Mouse (Mus musculus): Measurements from ENCODE around the gene Nrde2. TPM values are rescaled to one million over a fixed set of nuclear protein-coding genes. Genes with fewer than 3 reads are reported as not detected.
"Not testable (repeated sequence)": the region's sequence is repeated elsewhere in the genome, so short reads cannot be mapped to it uniquely, and the experiment has no call there.

Gene Nrde2
- polyA plus RNA-seq, 1 experiment from 2014 or later = 11.0 TPM

- Histone ChIP-seq H3K9ac (replicated peaks; ENCODE audit: low read length) (peak overlapping the region; percentile 78), H3K27me3 (ENCODE audit: control insufficient read depth, insufficient read depth, low read length) (no peaks in the 10 kb centered on the region), H3K4me1 (ENCODE audit: control insufficient read depth, insufficient read depth, low read length) (no peaks in the 10 kb centered on the region), H3K4me2 (ENCODE audit: low read depth, low read length) (peak overlapping the region; percentile 52), H3K9me3 (replicated peaks; ENCODE audit: control insufficient read depth, low read length) (no peaks in the 10 kb centered on the region), H3K36me3 (replicated peaks; ENCODE audit: control insufficient read depth, insufficient read depth, low read depth, low read length) (no peaks in the 10 kb centered on the region), H3K27ac (replicated peaks; ENCODE audit: low read depth, low read length) (peak overlapping the region; percentile 93), H3K4me3 (ENCODE audit: low read depth, low read length) (peak overlapping the region; percentile 55)
- ATAC-seq (replicated peaks; ENCODE audit: insufficient number of reproducible peaks, low FRiP score, low TSS enrichment, low read depth) (no peak), DNase-seq (ENCODE audit: low spot score) (peak; percentile 63)
- 16% methylated on average over 6 of the region's 6 CpGs for WGBS
These were observed 26.9 kb upstream of the Nrde2 start for GRCm38 (mm10) chr12:100186376-100186775.

GRCm38 (mm10) chr12:100185897-100186296 is 26.4 kb upstream of the Nrde2 start:
- no peak overlapping the region for H3K27ac ChIP-seq (replicated peaks; ENCODE audit: low read depth, low read length)
- no peak overlapping the region for H3K9ac ChIP-seq (replicated peaks; ENCODE audit: low read length)
- H3K27me3 ChIP-seq (ENCODE audit: control insufficient read depth, insufficient read depth, low read length) = no peaks in the 10 kb centered on the region
- H3K4me2 ChIP-seq (ENCODE audit: low read depth, low read length) = no peak overlapping the region
- no peaks in the 10 kb centered on the region for H3K36me3 ChIP-seq (replicated peaks; ENCODE audit: control insufficient read depth, insufficient read depth, low read depth, low read length)
- H3K4me3 ChIP-seq (ENCODE audit: low read depth, low read length) = no peak overlapping the region
- no peak for DNase-seq (ENCODE audit: low spot score)
- 89% methylated on average over 7 of the region's 7 CpGs for WGBS
- no peaks in the 10 kb centered on the region for H3K4me1 ChIP-seq (ENCODE audit: control insufficient read depth, insufficient read depth, low read length)
- no peak for ATAC-seq (replicated peaks; ENCODE audit: insufficient number of reproducible peaks, low FRiP score, low TSS enrichment, low read depth)
- H3K9me3 ChIP-seq (replicated peaks; ENCODE audit: control insufficient read depth, low read length) = no peaks in the 10 kb centered on the region

GRCm38 (mm10) chr12:100184976-100185375 is 25.5 kb upstream of the Nrde2 start:
- H3K9me3 ChIP-seq (replicated peaks; ENCODE audit: control insufficient read depth, low read length) = not testable (repeated sequence)

GRCm38 (mm10) chr12:100183970-100184369 is 24.5 kb upstream of the Nrde2 start:
- no peak overlapping the region for H3K9ac ChIP-seq (replicated peaks; ENCODE audit: low read length)
- no peaks in the 10 kb centered on the region for H3K4me1 ChIP-seq (ENCODE audit: control insufficient read depth, insufficient read depth, low read length)
- H3K27me3 ChIP-seq (ENCODE audit: control insufficient read depth, insufficient read depth, low read length) = no peaks in the 10 kb centered on the region
- no peaks in the 10 kb centered on the region for H3K9me3 ChIP-seq (replicated peaks; ENCODE audit: control insufficient read depth, low read length)
- H3K36me3 ChIP-seq (replicated peaks; ENCODE audit: control insufficient read depth, insufficient read depth, low read depth, low read length) = no peaks in the 10 kb centered on the region
- DNase-seq (ENCODE audit: low spot score) = no peak
- WGBS = 66% methylated on average over 5 of the region's 5 CpGs
- H3K27ac ChIP-seq (replicated peaks; ENCODE audit: low read depth, low read length) = no peak overlapping the region
- ATAC-seq (replicated peaks; ENCODE audit: insufficient number of reproducible peaks, low FRiP score, low TSS enrichment, low read depth) = no peak
- no peak overlapping the region for H3K4me3 ChIP-seq (ENCODE audit: low read depth, low read length)
- H3K4me2 ChIP-seq (ENCODE audit: low read depth, low read length) = no peak overlapping the region

More at GRCm38 (mm10) chr12:100184976-100185375, 25.5 kb upstream of the Nrde2 start:
- not testable (repeated sequence) for H3K4me3 ChIP-seq (ENCODE audit: low read depth, low read length); DNase-seq (ENCODE audit: low spot score); H3K9ac ChIP-seq (replicated peaks; ENCODE audit: low read length); H3K36me3 ChIP-seq (replicated peaks; ENCODE audit: control insufficient read depth, insufficient read depth, low read depth, low read length); H3K27ac ChIP-seq (replicated peaks; ENCODE audit: low read depth, low read length); ATAC-seq (replicated peaks; ENCODE audit: insufficient number of reproducible peaks, low FRiP score, low TSS enrichment, low read depth); H3K4me1 ChIP-seq (ENCODE audit: control insufficient read depth, insufficient read depth, low read length); H3K27me3 ChIP-seq (ENCODE audit: control insufficient read depth, insufficient read depth, low read length); H3K4me2 ChIP-seq (ENCODE audit: low read depth, low read length)
- 89% methylated on average over 2 of the region's 2 CpGs for WGBS

- Histone ChIP-seq H3K27me3 (ENCODE audit: control insufficient read depth, insufficient read depth, low read length) (no peaks in the 10 kb centered on the region), H3K4me3 (ENCODE audit: low read depth, low read length) (no peak overlapping the region), H3K4me1 (ENCODE audit: control insufficient read depth, insufficient read depth, low read length) (no peaks in the 10 kb centered on the region), H3K4me2 (ENCODE audit: low read depth, low read length) (no peak overlapping the region), H3K36me3 (replicated peaks; ENCODE audit: control insufficient read depth, insufficient read depth, low read depth, low read length) (no peaks in the 10 kb centered on the region), H3K9ac (replicated peaks; ENCODE audit: low read length) (no peak overlapping the region), H3K9me3 (replicated peaks; ENCODE audit: control insufficient read depth, low read length) (no peaks in the 10 kb centered on the region), H3K27ac (replicated peaks; ENCODE audit: low read depth, low read length) (no peak overlapping the region)
- ATAC-seq (replicated peaks; ENCODE audit: insufficient number of reproducible peaks, low FRiP score, low TSS enrichment, low read depth) = no peak
- DNase-seq (ENCODE audit: low spot score) = no peak
- WGBS = 84% methylated on average over 2 of the region's 2 CpGs
These were observed 23.2 kb upstream of the Nrde2 start for GRCm38 (mm10) chr12:100182676-100183075.

GRCm38 (mm10) chr12:100180802-100181201 is 21.3 kb upstream of the Nrde2 start:
- ATAC-seq (replicated peaks; ENCODE audit: insufficient number of reproducible peaks, low FRiP score, low TSS enrichment, low read depth) = no peak
- WGBS = 88% methylated on average over 13 of the region's 13 CpGs

GRCm38 (mm10) chr12:100178898-100179440 is 19.5 kb upstream of the Nrde2 start:
- H3K36me3 ChIP-seq (replicated peaks; ENCODE audit: control insufficient read depth, insufficient read depth, low read depth, low read length) = no peaks in the 10 kb centered on the region
- H3K9ac ChIP-seq (replicated peaks; ENCODE audit: low read length) = no peak overlapping the region
- H3K4me2 ChIP-seq (ENCODE audit: low read depth, low read length) = no peak overlapping the region
- H3K9me3 ChIP-seq (replicated peaks; ENCODE audit: control insufficient read depth, low read length) = no peaks in the 10 kb centered on the region
- no peak overlapping the region for H3K27ac ChIP-seq (replicated peaks; ENCODE audit: low read depth, low read length)
- H3K4me1 ChIP-seq (ENCODE audit: control insufficient read depth, insufficient read depth, low read length) = no peaks in the 10 kb centered on the region; the same call in 1 of the 2 replicates
- WGBS = 41% methylated on average over 6 of the region's 6 CpGs
- ATAC-seq (replicated peaks; ENCODE audit: insufficient number of reproducible peaks, low FRiP score, low TSS enrichment, low read depth) = no peak
- no peak overlapping the region for H3K4me3 ChIP-seq (ENCODE audit: low read depth, low read length)
- DNase-seq (ENCODE audit: low spot score) = no peak
- H3K27me3 ChIP-seq (ENCODE audit: control insufficient read depth, insufficient read depth, low read length) = no peaks in the 10 kb centered on the region

More at GRCm38 (mm10) chr12:100180802-100181201, 21.3 kb upstream of the Nrde2 start:
- H3K4me2 ChIP-seq (ENCODE audit: low read depth, low read length) = no peak overlapping the region
- no peaks in the 10 kb centered on the region for H3K9me3 ChIP-seq (replicated peaks; ENCODE audit: control insufficient read depth, low read length)
- no peak overlapping the region for H3K4me3 ChIP-seq (ENCODE audit: low read depth, low read length)
- H3K4me1 ChIP-seq (ENCODE audit: control insufficient read depth, insufficient read depth, low read length) = no peaks in the 10 kb centered on the region; the same call in 1 of the 2 replicates
- H3K9ac ChIP-seq (replicated peaks; ENCODE audit: low read length) = no peak overlapping the region
- H3K36me3 ChIP-seq (replicated peaks; ENCODE audit: control insufficient read depth, insufficient read depth, low read depth, low read length) = no peaks in the 10 kb centered on the region
- no peak overlapping the region for H3K27ac ChIP-seq (replicated peaks; ENCODE audit: low read depth, low read length)
- no peak for DNase-seq (ENCODE audit: low spot score)
- H3K27me3 ChIP-seq (ENCODE audit: control insufficient read depth, insufficient read depth, low read length) = no peaks in the 10 kb centered on the region

- DNase-seq (ENCODE audit: low spot score) (no peak), ATAC-seq (replicated peaks; ENCODE audit: insufficient number of reproducible peaks, low FRiP score, low TSS enrichment, low read depth) (no peak; the same call in 1 of the 2 replicates)
- H3K36me3 ChIP-seq (replicated peaks; ENCODE audit: control insufficient read depth, insufficient read depth, low read depth, low read length) = no peaks in the 10 kb centered on the region
These were observed 17.1 kb upstream of the Nrde2 start for GRCm38 (mm10) chr12:100176469-100177056.

More at GRCm38 (mm10) chr12:100176469-100177056, 17.1 kb upstream of the Nrde2 start:
- Histone ChIP-seq H3K4me1 (ENCODE audit: control insufficient read depth, insufficient read depth, low read length) (no peaks in the 10 kb centered on the region; the same call in 1 of the 2 replicates), H3K27me3 (ENCODE audit: control insufficient read depth, insufficient read depth, low read length) (no peaks in the 10 kb centered on the region), H3K27ac (replicated peaks; ENCODE audit: low read depth, low read length) (no peak overlapping the region), H3K4me2 (ENCODE audit: low read depth, low read length) (no peak overlapping the region), H3K9ac (replicated peaks; ENCODE audit: low read length) (no peak overlapping the region), H3K4me3 (ENCODE audit: low read depth, low read length) (no peak overlapping the region), H3K9me3 (replicated peaks; ENCODE audit: control insufficient read depth, low read length) (no peaks in the 10 kb centered on the region)
- 51% methylated on average over 11 of the region's 11 CpGs for WGBS
